Comparison of ENCODE assay signal across 8 mouse cellular contexts in the genomic region with DNA sequence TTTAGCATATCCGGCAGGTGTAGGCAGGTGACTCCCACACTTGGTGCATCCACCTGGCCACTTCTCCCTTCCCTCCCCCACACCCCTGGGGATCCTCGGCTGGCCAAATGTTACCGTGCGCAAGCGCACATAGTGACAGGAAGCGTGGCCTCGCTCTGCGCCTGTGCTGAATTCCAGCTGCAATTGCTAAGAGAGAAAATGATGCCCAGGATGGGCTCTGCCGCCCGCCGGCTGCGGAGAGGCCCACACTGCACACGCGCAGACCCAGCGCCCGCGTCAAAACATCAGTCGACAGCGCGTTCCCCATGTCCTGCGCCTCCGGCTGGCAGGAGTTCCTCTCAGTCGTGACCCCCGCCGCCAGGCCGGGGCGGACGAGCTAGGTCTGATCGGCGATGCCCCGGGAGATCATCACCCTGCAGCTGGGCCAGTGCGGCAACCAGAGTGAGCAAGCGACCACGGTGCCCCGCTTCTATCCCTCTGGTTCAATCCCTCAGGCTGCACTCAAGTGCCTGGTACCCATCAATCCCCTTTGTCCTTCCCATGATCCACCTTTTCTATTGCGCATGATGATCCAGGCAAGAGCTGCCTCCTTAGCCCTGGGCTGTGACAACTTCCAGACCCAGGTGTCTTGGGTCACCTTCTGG. TPM values are rescaled to one million over a fixed set of nuclear protein-coding genes. Genes with fewer than 3 reads are reported as not detected.
DNase-seq lines count a peak whose midpoint lies in the region; ATAC-seq and TF ChIP-seq lines count a peak whose summit lies in the region.

A gene (plus strand): TSS at position 180 of the 644 bp plus-strand sequence.

- H3K9ac ChIP-seq in forebrain, embryonic 11.5 days (ENCODE audit: low read length): peak within 1 kb of the TSS; percentile 65
- no peak within 1 kb of the TSS; the same call in 1 of the 2 replicates for H3K9ac ChIP-seq in lung, postnatal 0 days (replicated peaks; ENCODE audit: low read depth)

- no peak for TF ChIP-seq EP300 in lung, postnatal 0 days (IDR thresholded peaks at IDR 0.05)

- no peaks in the 10 kb centered on the region for H3K9me3 ChIP-seq in forebrain, embryonic 11.5 days (ENCODE audit: control insufficient read depth, low read length)
- H3K9me3 ChIP-seq in lung, postnatal 0 days (ENCODE audit: low read length): no peaks in the 10 kb centered on the region

- 2% methylated on average over 36 of the region's 36 CpGs for WGBS in forebrain, embryonic 11.5 days
- 2% methylated on average over 32 of the region's 36 CpGs for WGBS in lung, postnatal 0 days

- H3K36me3 ChIP-seq in forebrain, embryonic 11.5 days (ENCODE audit: control insufficient read depth, insufficient read depth, low read length): no peaks in the 10 kb centered on the region
- H3K36me3 ChIP-seq in lung, postnatal 0 days (ENCODE audit: insufficient read depth, low read length): no peaks in the 10 kb centered on the region

- TF ChIP-seq CTCF in lung, postnatal 0 days (IDR thresholded peaks at IDR 0.05): 0 out of 2 replicates have a peak, but pooled peaks have one; percentile 5

- H3K27me3 ChIP-seq in forebrain, embryonic 11.5 days (ENCODE audit: control insufficient read depth, insufficient read depth, low read length): peaks cover 2% of the 10 kb centered on the region; the same call in 1 of the 2 replicates
- no peaks in the 10 kb centered on the region for H3K27me3 ChIP-seq in lung, postnatal 0 days (replicated peaks; ENCODE audit: insufficient read depth, low read length)

- DNase-seq in ES-CJ7 (ENCODE audit: low read depth, low spot score): peak; percentile 76
- peak; percentile 95 for DNase-seq in brain, adult 2 months (ENCODE audit: low read depth, low spot score)
- peak; percentile 81 for DNase-seq in forebrain, embryonic 11.5 days (ENCODE audit: low spot score)
- peak; percentile 66 to 67 for DNase-seq in layer of hippocampus, postnatal 25 days (ENCODE audit: extremely low spot score in 1 of 2, low spot score in 1 of 2)
- peak; percentile 78 for DNase-seq in lung, postnatal 0 days (ENCODE audit: low spot score)
- DNase-seq in right cerebral cortex, postnatal 14 days: peak; percentile 75
- no peak for DNase-seq in c-Kit-positive CD71-positive TER-119-positive erythroid progenitor cells, embryonic 14.5 days (ENCODE audit: low spot score)

- H3K4me2 ChIP-seq in forebrain, embryonic 11.5 days (ENCODE audit: low read depth, low read length, severe bottlenecking): peak within 1 kb of the TSS; percentile 69
- H3K4me2 ChIP-seq in lung, postnatal 0 days (replicated peaks; ENCODE audit: low read depth, low read length): peak within 1 kb of the TSS; percentile 57

- H3K27ac ChIP-seq in forebrain, embryonic 11.5 days (ENCODE audit: low read depth, low read length): 0 out of 2 replicates have a peak within 1 kb of the TSS, but pooled peaks have one; percentile 10
- H3K27ac ChIP-seq in lung, postnatal 0 days (ENCODE audit: low read length): no peak within 1 kb of the TSS

- peak within 1 kb of the TSS; percentile 34 for H3K4me3 ChIP-seq in forebrain, embryonic 11.5 days (ENCODE audit: low read depth, low read length)
- H3K4me3 ChIP-seq in lung, postnatal 0 days (ENCODE audit: low read depth, low read length): peak within 1 kb of the TSS; percentile 24

- peaks cover 7% of the 10 kb centered on the region; the same call in 1 of the 2 replicates for H3K4me1 ChIP-seq in forebrain, embryonic 11.5 days (replicated peaks; ENCODE audit: control insufficient read depth, insufficient read depth, low read length)
- peaks cover 7% of the 10 kb centered on the region; the same call in 1 of the 2 replicates for H3K4me1 ChIP-seq in lung, postnatal 0 days (ENCODE audit: insufficient read depth, low read depth, low read length)

- peak; percentile 42; the same call in 1 of the 2 replicates for ATAC-seq in forebrain, embryonic 11.5 days (replicated peaks; ENCODE audit: low FRiP score)
- peak; percentile 37 to 42; a peak in 3 of 4 replicates for ATAC-seq in hematopoietic stem cell, adult 5-6 weeks (replicated peaks in 1 of 2; ENCODE audit: insufficient read depth in 1 of 2, low FRiP score in 2 of 2, low TSS enrichment in 1 of 2, low read depth in 1 of 2, poor library complexity in 2 of 2, severe bottlenecking in 2 of 2)
- ATAC-seq in lung, postnatal 0 days: peak; percentile 79

RNA-seq across cellular contexts. Expression of the gene that starts here (rescaled TPM):
- polyA plus RNA-seq in forebrain, embryonic 11.5 days (2014; fragmentation: Nextera tagmentation; extraction: Ambion mirVana): 3.9 and 4.5 TPM in 2 replicates
- total RNA-seq in hematopoietic stem cell, adult 5-6 weeks (2017): not detected in 2 replicates
- total RNA-seq in layer of hippocampus, postnatal 25 days (2021): 10 to 100 TPM; 44.9 to 47.8 TPM
- polyA plus RNA-seq in lung, postnatal 0 days (2015; fragmentation: Nextera tagmentation; extraction: Ambion mirVana): 1.9 and 2.3 TPM in 2 replicates

Comparison
In these comparisons a context has a peak if more than half of its experiments do, and no peak if none do; other contexts are left out.
1. RNA of the gene that starts here (total RNA-seq): 44.9 to 47.8 TPM in layer of hippocampus, postnatal 25 days; not detected in hematopoietic stem cell, adult 5-6 weeks; every median in the first group is over 10 times any median in the second.
2. Peak in ATAC-seq in hematopoietic stem cell, adult 5-6 weeks; RNA of the gene not detected or under 1 TPM.
3. Peak in every context shown above with its lines, with median percentiles within 50 percentile points of each other: ATAC-seq.